Mouse (Mus musculus) lung, postnatal 36 days (tissue): ENCODE results near the gene Kcnc2.
"Not testable (repeated sequence)": the region's sequence is repeated elsewhere in the genome, so short reads cannot be mapped to it uniquely, and the experiment has no call there.

Experiments used
- DNase-seq: peaks from one replicate; pipeline ENCODE4 v3.0.0; 2022; ENCODE audit warnings: mixed read lengths

Kcnc2 gene

DNA sequence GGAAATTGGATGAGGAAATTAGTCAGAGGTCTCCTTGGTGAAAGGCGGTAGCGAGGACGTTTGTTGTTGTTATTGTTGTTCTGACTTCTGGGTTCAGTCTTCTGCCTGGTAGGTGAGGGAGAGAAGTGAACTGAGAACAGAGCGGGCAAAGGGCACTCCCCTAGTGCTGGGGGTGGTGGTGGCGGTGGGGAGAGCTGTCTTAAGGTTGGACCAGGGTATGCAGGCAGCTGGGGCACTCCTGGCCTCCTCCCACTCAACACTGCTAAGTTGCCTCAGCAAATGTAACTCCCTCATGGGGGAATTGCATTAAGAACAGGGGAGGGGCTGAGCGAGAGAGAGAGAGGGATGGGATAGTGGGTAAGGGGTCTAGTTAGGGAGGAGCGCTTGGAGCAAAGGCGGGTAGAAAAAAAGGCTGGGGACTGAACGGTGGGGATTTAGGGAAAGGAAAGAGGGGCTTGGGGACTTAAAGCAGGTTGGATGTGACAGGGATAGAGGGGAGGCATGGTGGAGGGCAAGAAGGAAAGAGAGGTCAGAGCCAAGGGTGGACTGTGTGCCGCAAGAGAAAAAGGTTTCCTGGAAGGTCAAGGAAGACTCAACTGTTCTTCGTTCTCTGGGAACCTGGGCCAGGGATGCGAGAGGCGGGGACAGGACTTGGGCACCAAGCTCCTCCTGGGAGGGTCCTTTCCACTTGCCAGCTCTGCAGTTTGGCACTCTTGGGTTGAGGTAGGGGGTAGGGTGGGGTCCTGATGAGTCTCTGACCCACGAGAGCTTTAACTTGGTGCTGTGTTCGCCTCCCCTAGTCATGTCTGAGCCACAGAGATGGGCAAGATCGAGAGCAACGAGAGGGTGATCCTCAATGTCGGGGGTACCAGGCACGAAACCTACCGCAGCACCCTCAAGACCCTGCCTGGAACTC, at the start of gene Kcnc2:
Gene Kcnc2 (plus strand): TSS at position 235 of the 916 bp plus-strand sequence.
- no peak for DNase-seq

DNA sequence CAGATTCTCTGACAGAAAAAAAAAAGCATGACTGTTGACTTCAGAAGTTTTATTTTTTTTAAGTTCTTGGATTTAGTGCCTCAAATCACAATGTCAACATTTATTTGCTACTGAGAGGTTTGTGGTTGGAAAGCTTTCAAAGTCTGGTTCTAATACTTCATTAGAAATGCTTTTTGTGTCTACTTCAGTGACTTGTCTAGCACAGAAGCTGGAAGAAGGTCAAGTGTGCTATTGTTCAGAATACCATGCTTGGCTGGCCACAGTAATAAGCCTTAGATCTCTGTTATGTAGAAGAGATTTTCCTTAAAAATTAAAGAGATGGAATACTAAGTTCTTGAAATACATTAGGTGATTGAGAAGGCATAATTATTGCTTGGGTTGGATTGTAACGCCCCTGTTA, 43.8 kb upstream of the Kcnc2 start:
- DNase-seq = peak; percentile 0

DNA sequence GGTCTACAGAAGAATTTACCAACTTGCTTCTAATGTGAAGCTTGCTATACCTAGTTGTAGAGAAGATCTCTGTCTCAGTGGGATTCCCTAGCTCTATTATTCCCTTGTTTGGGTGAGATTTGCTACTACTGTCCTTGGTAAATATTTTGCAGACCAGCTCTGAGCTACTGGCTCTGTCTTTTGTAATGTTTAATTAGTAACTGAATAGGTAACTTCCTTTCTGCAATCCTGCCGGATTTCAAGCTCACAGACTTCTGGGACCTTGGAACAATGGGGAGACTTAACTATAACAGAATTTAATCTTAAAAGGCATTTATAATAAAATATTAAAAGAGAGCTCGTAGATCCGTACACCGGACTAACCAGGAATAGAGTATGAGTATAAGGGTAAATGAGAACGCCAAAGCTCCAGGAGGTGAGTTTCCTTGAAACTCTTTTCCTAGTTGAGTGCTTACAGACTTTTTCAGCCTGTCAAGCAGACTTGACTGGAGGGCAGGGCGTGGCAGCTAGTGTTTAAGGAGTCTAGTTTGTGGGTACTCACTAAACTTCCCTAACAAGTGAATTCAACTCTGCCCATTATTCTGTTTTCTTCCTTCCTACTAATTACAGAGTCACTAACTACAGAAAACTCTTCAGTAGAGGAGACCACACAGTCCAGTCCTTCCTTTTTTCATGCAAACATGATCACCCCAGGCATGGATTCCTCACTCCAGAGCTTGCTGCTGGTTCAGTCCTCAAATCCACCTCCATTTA, 41.7 kb upstream of the Kcnc2 start:
- peak; percentile 44 for DNase-seq

DNA sequence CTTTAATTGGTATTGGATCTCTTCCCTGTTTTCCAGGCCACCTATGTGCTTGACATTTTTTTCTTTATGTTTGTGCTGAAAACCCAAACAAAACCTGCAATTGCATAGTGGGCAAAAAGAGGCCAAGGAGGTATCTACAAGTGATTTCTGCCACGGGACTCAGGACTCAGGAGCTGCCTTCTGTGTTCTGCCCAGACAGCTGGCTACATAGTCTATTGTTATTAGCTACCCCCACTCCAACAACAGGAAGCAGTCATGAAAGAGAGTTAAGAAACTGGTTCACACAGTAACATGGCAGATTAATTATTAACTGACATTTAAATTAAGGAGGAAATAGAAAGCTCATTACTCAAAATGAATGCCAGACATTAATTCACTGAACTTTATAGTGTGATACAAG, 38.2 kb upstream of the Kcnc2 start:
- not testable (repeated sequence) for DNase-seq

DNA sequence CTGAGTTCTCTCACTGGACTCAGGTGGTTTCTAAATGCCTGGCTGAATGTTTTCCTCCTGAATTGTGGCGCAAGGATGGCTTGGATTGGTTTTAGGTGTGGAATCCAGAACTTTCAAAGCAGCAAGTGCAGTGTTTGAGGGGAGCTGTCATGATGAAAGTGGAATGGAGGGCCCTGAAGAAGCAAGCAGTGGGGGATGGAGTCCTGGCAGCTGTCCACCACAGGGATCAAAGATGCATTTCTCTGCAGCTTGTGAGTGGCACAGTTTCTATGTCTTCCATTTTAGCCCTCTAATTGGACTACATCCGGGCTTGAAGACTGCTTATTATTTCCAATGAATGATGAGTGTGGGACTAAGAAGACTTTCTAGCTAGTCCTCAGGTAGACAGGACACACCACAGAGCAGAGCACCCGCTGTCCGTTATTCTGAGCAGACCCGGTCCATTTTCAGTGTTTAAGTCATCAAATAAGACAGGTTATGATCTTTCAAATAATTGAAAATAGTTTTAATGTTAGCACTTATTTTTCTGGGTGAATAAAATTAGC, 35.5 kb upstream of the Kcnc2 start:
- not testable (repeated sequence) for DNase-seq

DNA sequence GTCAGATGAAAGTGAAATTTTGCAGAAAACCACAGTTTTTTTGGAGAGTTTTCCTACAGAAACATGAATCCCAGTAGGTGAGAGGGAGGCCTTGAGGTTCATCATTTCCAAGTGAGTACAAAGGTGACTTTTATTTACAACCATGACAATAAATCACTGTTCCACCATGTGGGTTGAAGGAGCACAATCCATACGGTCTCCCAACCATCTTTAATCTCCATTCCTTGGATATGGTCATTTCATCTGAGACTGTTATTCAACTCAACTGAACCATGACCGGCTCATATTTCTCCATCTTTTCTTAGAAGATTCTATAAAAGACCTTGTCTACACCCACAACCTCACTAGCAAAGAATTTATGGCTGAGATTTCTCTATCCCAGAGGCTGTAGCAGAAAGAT, 22.6 kb upstream of the Kcnc2 start:
- DNase-seq = no peak

DNA sequence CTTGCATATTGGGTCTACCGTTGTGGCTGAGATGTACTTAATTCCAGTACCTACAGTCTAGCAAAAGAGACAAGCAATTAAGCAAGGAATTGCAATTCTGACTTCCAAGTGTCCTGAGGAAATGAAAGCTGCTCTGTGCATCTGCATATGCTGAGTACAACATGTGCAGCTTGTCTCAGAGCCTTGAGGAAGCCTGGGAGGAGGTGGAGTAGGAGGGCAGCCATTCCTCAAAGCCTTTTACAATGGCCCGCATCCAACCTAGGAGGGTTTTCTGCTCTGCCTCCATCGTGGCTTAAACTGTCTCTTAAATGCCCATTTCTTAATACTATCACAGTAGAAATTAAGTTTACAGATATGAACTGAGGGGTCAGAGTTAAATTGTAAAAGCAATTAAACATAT, 7.5 kb upstream of the Kcnc2 start:
- no peak for DNase-seq

DNA sequence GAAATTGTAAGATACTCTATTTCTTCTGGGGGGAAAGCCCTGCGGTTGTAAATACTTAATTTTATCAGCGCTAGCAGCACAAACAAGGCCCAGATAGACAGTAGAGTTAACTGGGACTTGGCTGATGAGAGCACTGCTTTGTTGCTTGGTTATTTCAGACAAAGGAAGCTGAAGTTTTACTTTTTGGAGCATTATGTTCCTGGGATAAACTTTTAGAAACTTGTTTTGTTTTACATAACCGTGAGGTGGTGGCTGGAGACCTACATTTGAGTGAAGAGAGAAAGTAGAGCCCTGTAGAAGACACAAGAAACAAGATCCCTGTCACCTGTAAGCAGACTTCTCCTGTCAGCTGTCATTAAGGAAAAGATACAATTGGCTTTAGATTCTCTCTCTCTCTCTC, 1.4 kb upstream of the Kcnc2 start:
- DNase-seq = no peak

DNA sequence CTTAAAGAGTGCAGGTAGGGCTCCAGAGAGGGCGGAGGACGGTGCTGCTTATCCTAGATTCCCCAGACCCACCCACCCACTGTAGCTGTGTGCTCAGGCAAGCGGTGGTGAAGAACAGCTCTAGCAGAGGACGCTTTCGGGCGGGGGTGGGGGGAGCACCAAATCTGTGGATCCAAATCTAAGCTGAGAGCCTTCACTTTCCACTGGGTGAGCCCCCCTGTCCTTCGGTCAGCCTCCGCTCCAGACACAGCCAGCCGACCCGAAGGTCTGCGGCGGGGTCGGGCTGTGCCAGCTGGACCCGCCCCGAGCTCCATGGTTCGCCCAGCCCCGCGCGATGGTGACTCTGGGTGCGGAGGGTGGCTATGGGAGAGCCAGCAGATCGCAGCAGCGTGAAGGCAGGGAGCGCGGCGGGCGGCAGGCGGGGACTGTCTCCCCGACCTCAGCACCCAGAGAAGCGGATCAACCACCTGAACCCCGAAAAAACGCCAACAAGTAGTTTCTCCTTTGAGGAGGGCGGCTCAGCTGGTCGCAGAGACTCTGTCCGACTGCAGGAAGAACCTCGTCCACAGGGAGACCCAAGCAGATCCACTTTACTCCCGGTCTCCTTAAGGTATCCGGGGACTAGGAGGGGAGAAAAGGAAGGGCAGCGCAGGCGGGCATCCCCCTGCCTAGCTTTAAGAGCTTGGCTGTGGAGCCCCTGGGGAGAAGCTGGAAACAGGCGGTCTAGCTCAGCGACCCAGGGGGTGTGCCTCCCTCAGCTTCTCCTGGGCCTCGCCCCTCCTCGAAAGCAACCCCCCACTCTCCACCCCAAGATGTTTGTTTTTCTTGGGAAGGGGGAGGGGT, 761 bp upstream of the Kcnc2 start:
- DNase-seq = no peak

DNA sequence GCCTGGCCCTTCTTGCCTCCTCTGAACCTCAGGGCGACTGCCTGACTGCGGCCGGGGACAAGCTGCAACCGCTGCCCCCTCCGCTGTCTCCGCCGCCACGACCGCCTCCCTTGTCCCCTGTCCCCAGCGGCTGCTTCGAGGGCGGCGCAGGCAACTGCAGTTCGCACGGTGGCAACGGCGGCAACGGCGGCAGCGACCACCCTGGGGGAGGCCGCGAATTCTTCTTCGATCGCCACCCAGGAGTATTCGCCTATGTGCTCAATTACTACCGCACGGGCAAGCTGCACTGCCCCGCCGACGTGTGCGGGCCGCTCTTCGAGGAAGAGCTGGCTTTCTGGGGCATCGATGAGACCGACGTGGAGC, 863 bp downstream of the Kcnc2 start:
- DNase-seq = no peak

DNA sequence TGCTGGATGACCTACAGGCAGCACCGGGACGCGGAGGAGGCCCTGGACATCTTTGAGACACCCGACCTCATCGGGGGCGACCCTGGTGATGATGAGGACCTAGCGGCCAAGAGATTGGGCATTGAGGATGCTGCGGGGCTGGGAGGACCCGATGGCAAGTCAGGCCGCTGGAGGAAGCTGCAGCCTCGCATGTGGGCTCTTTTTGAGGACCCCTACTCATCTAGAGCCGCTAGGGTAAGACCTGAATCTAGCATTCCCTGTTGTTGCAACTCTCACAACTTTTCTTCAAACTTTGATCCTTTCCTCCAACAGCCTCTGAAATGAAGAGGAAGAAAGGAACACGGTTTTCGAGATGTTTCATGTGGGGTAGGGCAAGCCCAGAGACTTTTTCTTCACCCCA, 1.2 kb downstream of the Kcnc2 start:
- no peak for DNase-seq

DNA sequence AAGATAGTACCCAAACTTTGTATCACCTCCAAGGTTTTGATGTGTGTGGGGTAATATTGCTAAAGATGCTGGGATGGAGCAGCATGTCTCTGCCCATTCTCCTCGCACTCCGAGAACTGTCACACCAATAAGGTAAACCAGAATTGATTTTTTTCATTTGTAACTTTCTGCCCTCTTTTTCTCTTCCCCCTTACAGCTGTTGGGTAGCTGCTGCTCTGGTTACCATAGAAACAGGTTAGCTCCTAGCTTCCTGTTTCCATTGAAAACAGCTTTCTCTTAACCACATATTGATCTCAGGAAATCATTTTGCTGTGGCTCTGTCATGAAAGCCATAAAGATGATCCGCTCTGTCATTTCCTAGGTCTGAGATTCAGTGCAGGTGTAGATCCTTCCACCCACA, 7.1 kb downstream of the Kcnc2 start:
- DNase-seq = no peak

DNA sequence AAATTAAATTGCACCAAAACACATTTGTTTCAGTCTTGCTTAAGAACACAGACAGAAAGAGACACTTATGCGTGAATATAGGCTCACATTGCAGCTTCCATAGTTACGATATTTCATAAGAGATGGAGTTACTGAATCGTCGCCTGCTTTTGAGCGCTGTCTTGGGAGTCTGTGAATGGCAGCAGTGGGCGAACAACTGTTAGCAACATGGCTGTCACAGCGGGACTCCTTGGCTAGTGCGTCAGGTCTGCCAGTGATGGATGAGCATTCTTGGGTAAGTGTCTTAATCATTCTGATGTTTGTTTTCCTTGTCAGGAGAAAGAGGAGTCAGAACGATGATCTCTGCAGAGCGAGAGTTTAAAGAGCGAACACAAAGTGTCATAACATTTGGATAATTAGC, 44.2 kb downstream of the Kcnc2 start:
- no peak for DNase-seq

DNA sequence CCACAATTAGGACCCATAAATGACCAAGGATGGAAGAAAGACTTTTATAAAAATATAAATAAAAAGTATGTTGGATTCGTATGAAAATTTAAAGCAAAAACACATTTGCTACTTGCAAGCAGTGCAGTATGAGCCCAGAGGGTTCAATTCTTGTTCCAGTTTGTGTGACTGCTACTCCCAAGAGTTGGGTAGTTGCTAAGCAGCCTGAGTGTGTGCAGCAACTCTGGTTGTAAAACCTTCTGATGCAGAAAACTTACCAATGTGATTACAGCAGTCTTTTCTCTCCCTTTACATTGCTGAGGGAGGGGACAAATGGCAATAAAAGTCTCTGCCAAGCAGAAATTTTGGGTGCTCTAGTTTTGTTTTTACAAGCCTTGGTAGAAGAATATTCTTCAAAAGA, 46.9 kb downstream of the Kcnc2 start:
- no peak for DNase-seq

DNA sequence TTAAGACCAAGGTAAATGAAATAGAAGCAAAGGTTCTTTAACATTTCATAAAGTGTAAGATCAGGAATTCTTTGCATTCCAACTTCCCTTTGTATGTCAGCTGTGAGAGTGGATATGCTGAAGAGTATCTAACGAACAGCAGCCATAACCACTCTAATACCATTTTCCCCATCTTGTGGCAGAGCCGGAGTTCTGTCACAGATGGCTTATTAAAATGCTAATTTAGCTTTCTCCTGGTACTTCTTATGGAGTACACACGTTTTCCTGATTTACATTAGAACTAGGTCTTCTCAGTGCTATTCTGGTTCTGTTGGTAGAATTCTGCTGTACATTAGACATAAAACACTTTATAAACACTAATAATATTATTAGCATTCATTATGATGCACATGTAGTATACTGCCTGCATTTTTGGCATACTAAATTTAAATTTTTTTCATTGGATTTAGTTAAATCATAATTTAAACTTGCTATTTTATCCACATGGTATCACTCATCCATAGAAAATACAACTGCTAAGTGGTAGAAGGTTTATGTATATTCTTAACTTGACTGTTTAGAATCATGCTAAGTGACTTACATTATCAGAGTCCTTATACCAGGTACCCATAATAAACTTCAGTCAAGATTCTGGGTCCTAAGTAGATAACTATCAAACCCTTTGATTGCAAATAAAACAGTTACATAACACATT, 86.9 kb downstream of the Kcnc2 start:
- no peak for DNase-seq

DNA sequence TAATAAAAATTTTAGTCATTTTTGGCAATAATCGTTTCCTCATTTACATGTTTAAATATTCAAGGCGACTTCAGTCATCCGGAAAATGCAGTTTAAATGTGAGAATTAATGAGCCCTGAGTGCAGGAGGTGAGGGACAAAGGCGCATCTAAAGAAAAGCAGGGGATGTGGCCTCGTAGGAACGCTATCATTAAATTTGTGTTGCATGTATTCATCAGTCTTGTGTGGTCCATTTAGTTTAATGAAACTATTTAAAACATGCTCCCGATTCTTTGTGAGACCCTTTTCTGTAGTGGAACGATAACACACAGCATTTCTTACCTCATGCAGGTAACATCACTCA, 87.4 kb downstream of the Kcnc2 start:
- DNase-seq = no peak

DNA sequence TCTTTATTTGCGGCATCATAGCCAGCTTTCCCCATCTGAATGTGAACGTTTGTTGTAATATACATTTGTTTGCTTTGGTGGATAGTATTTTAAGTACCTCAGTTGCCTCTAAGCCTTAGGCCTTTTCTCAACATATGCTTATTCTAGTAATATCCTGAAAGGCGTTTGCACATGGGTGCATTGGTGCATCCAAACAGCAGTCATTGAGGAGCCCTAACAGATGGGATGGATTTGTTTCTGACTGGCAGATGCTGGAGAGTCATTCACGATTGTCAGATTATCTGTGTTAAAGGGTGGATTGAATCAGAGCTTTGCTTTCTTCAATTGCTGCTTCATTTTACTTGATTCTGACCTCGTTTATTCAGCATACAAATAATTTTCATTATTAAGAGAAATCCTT, 89.8 kb downstream of the Kcnc2 start:
- no peak for DNase-seq

DNA sequence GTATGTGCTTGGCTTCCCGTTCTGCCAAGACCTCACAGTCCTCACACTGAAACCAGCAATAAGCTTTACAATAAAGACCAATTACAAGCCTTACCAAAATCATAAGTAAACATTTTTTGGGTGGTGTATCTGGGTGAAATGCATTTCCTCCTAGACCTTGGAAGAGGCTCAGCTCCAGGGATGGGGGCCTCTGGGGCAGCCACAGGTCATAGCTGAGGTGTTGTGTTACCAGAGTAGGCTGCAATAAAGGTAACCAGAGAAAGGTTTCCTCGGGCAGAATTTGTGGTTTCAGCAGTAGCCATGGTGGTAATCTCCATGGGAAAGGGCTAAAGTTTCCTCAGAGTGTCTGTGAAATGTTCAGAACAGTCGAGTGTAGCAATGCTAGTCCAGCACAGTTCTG, 97.4 kb downstream of the Kcnc2 start:
- no peak for DNase-seq

DNA sequence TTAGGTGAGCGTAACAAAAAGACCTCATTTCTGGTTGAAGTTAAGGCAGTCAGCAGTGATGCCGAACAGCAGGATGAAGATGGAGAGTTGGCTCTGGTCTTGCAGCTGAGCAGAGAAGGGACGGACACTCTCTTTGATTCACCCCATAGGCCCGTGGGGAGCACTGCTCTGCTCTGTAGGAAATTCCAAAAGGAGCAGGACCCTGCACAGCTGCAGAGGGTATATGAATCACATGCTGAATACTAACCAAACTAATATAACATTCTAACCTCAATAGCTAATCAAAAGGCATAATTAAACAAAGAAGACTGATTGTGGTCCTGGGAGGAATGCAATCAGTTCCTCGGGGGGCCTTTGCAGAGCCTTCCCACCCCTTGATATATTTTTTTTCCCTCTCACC, 106.2 kb downstream of the Kcnc2 start:
- DNase-seq = no peak

DNA sequence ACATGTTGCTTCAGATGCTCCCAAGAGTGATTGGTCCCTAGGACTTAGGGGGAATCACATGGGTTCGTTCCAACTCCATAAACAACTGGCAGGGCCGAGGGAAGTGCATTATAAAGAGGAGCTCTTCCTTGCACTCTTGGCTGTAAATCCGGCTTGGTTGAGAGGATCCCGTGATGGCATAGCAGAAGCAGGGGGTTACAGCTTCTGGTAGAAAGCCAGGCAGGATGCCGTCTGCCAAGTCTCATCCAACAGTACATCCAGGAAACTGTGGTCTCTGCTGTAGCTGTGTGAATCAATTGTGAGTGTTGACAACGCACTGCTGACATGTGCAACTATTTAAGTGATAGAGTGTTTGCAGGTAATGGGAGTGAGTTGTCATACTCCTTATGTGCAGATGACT, 107.5 kb downstream of the Kcnc2 start:
- DNase-seq = no peak

DNA sequence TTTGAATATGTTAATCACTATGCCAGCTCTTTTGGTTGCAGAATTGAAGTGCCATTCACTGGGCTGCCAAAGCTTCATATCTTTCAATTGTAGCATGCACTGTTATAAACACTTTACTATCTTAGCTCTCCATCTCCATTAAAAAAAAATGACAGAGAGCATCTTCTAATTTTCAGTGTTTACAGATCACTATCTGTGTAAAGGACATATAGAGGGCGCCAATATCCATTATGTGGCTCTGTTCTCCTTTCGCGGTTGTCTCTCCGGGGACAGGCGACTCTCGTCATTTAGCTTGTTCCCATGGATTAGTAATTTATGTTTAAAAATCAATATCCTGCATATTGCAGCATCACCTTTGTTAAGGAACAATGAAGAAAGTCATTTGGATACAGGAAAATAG, 109.7 kb downstream of the Kcnc2 start:
- DNase-seq = no peak

DNA sequence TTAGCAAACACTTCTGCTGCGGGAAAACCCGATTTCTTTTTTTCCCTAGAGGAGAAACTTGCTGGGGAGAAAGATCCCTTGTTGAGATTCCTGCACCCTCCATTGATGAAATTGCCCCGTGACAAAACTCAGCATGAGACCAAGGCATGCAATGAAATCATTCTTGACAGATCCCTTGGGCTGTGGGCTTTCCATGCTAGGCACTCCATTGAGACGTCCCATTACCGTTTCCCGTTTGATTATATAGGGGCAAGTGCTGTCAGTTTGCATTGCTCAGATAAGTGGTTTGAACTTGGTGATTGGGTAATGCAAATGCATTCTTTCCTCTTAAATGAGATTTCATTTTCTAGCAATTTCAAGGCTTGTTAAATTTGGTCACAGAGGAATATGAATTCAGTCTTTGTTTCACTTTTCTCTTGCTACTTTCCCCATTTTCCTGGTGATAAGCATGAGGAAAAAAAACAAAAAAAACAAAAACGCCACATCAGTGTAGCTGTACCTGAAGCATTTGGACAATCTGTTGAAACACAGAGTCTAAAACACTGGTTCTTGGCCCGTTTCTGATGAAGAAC, 123.6 kb downstream of the Kcnc2 start:
- no peak for DNase-seq
